In genomic region chr1:180777289-180777659, GRCm38 (mm10) we compare ENCODE assay signal across 7 mouse cellular contexts. TPM values are rescaled to one million over a fixed set of nuclear protein-coding genes. Genes with fewer than 3 reads are reported as not detected.
DNase-seq lines count a peak whose midpoint lies in the region; ATAC-seq and TF ChIP-seq lines count a peak whose summit lies in the region.

No protein-coding gene starts in this region.

- H3K4me2 ChIP-seq in lung, postnatal 0 days (replicated peaks; ENCODE audit: low read depth, low read length): peak overlapping the region; percentile 87
- H3K4me2 ChIP-seq in forebrain, embryonic 12.5 days: peak overlapping the region; percentile 95
- H3K4me2 ChIP-seq in liver, embryonic 11.5 days: peak overlapping the region; percentile 97
- peak overlapping the region; percentile 89 for H3K4me2 ChIP-seq in stomach, embryonic 15.5 days

- ATAC-seq in lung, postnatal 0 days: peak; percentile 21
- ATAC-seq in forebrain, embryonic 12.5 days (ENCODE audit: low FRiP score): no peak
- no peak; the same call in 1 of the 2 replicates for ATAC-seq in liver, embryonic 11.5 days (replicated peaks; ENCODE audit: low FRiP score)
- ATAC-seq in stomach, embryonic 15.5 days (ENCODE audit: insufficient read depth, low FRiP score, low read depth): peak; percentile 3; the same call in 1 of the 2 replicates

- peak overlapping the region; percentile 68 for H3K4me3 ChIP-seq in lung, postnatal 0 days (ENCODE audit: low read depth, low read length)
- peak overlapping the region; percentile 56 for H3K4me3 ChIP-seq in forebrain, embryonic 12.5 days (replicated peaks)
- peak overlapping the region; percentile 67 for H3K4me3 ChIP-seq in liver, embryonic 11.5 days (ENCODE audit: low read depth, low read length)
- H3K4me3 ChIP-seq in stomach, embryonic 15.5 days (replicated peaks): peak overlapping the region; percentile 62

- TF ChIP-seq CTCF in lung, postnatal 0 days (IDR thresholded peaks at IDR 0.05): no peak

- H3K27ac ChIP-seq in lung, postnatal 0 days (ENCODE audit: low read length): peak overlapping the region; percentile 98
- H3K27ac ChIP-seq in forebrain, embryonic 12.5 days: peak overlapping the region; percentile 86
- H3K27ac ChIP-seq in liver, embryonic 11.5 days (ENCODE audit: low read depth, low read length): peak overlapping the region; percentile 91
- H3K27ac ChIP-seq in stomach, embryonic 15.5 days: peak overlapping the region; percentile 98

- no peak for TF ChIP-seq EP300 in lung, postnatal 0 days (IDR thresholded peaks at IDR 0.05)

- no peak for DNase-seq in lung, postnatal 0 days (ENCODE audit: low spot score)
- no peak for DNase-seq in lung, postnatal 25 days (ENCODE audit: low spot score)
- DNase-seq in liver, embryonic 11.5 days (ENCODE audit: low spot score): no peak
- no peak for DNase-seq in layer of hippocampus, postnatal 25 days (ENCODE audit: extremely low spot score in 1 of 2, low spot score in 1 of 2)
- no peak for DNase-seq in frontal cortex, postnatal 14 days (ENCODE audit: low spot score in 2 of 2)

- no peaks in the 10 kb centered on the region for H3K36me3 ChIP-seq in lung, postnatal 0 days (ENCODE audit: insufficient read depth, low read length)
- no peaks in the 10 kb centered on the region for H3K36me3 ChIP-seq in forebrain, embryonic 12.5 days (replicated peaks)
- no peaks in the 10 kb centered on the region for H3K36me3 ChIP-seq in liver, embryonic 11.5 days (ENCODE audit: control insufficient read depth, insufficient read depth, low read length)
- no peaks in the 10 kb centered on the region for H3K36me3 ChIP-seq in stomach, embryonic 15.5 days

- 7% methylated on average over 10 of the region's 10 CpGs for WGBS in lung, postnatal 0 days
- WGBS in forebrain, embryonic 12.5 days: 10% methylated on average over 10 of the region's 10 CpGs
- 7% methylated on average over 10 of the region's 10 CpGs for WGBS in liver, embryonic 11.5 days
- 3% methylated on average over 10 of the region's 10 CpGs for WGBS in stomach, embryonic 15.5 days

- peak overlapping the region; percentile 87 for H3K9ac ChIP-seq in lung, postnatal 0 days (replicated peaks; ENCODE audit: low read depth)
- peak overlapping the region; percentile 68 for H3K9ac ChIP-seq in forebrain, embryonic 12.5 days
- H3K9ac ChIP-seq in liver, embryonic 11.5 days (ENCODE audit: low read depth, low read length): peak overlapping the region; percentile 86
- H3K9ac ChIP-seq in stomach, embryonic 15.5 days: peak overlapping the region; percentile 11; the same call in 1 of the 2 replicates

- H3K4me1 ChIP-seq in lung, postnatal 0 days (ENCODE audit: insufficient read depth, low read depth, low read length): peaks cover 7% of the 10 kb centered on the region; the same call in 1 of the 2 replicates
- H3K4me1 ChIP-seq in forebrain, embryonic 12.5 days: peaks cover 24% of the 10 kb centered on the region
- peaks cover 6% of the 10 kb centered on the region; the same call in 1 of the 2 replicates for H3K4me1 ChIP-seq in liver, embryonic 11.5 days (replicated peaks; ENCODE audit: control insufficient read depth, insufficient read depth, low read length)
- peaks cover 18% of the 10 kb centered on the region for H3K4me1 ChIP-seq in stomach, embryonic 15.5 days

- no peaks in the 10 kb centered on the region for H3K27me3 ChIP-seq in lung, postnatal 0 days (replicated peaks; ENCODE audit: insufficient read depth, low read length)
- 0 out of 2 replicates have a peak, but pooled peaks cover 8% of the 10 kb centered on the region for H3K27me3 ChIP-seq in forebrain, embryonic 12.5 days
- no peaks in the 10 kb centered on the region for H3K27me3 ChIP-seq in liver, embryonic 11.5 days (replicated peaks; ENCODE audit: control insufficient read depth, insufficient read depth, low read length)
- H3K27me3 ChIP-seq in stomach, embryonic 15.5 days (replicated peaks): no peaks in the 10 kb centered on the region

- no peaks in the 10 kb centered on the region for H3K9me3 ChIP-seq in lung, postnatal 0 days (ENCODE audit: low read length)
- 0 out of 2 replicates have a peak, but pooled peaks cover 4% of the 10 kb centered on the region for H3K9me3 ChIP-seq in forebrain, embryonic 12.5 days
- H3K9me3 ChIP-seq in liver, embryonic 11.5 days (ENCODE audit: control insufficient read depth, low read length): peaks cover 4% of the 10 kb centered on the region; the same call in 1 of the 2 replicates
- H3K9me3 ChIP-seq in stomach, embryonic 15.5 days: no peaks in the 10 kb centered on the region

RNA-seq across cellular contexts. Expression of gene H3f3a, which starts 36.5 kb away (rescaled TPM):
- polyA plus RNA-seq in lung, postnatal 0 days (2015; fragmentation: Nextera tagmentation; extraction: Ambion mirVana): 1,774 and 1,827 TPM in 2 replicates
- polyA plus RNA-seq in forebrain, embryonic 12.5 days (2016; fragmentation: Nextera tagmentation; extraction: Ambion mirVana): 3,507 and 3,679 TPM in 2 replicates
- polyA plus RNA-seq in liver, embryonic 11.5 days (2014; fragmentation: Nextera tagmentation; extraction: Ambion mirVana): 1,897 and 1,996 TPM in 2 replicates
- polyA plus RNA-seq in stomach, embryonic 15.5 days (2015; fragmentation: Nextera tagmentation; extraction: Ambion mirVana): 1,924 and 2,089 TPM in 2 replicates
- 100 to 1,000 TPM; 388 to 399 TPM for total RNA-seq in layer of hippocampus, postnatal 25 days (2021)

RNA-seq across cellular contexts. Expression of gene Acbd3, which starts 51.4 kb away (rescaled TPM):
- 17.0 and 18.5 TPM in 2 replicates for polyA plus RNA-seq in lung, postnatal 0 days (2015; fragmentation: Nextera tagmentation; extraction: Ambion mirVana)
- 22.5 and 23.7 TPM in 2 replicates for polyA plus RNA-seq in forebrain, embryonic 12.5 days (2016; fragmentation: Nextera tagmentation; extraction: Ambion mirVana)
- polyA plus RNA-seq in liver, embryonic 11.5 days (2014; fragmentation: Nextera tagmentation; extraction: Ambion mirVana): 17.5 and 18.4 TPM in 2 replicates
- polyA plus RNA-seq in stomach, embryonic 15.5 days (2015; fragmentation: Nextera tagmentation; extraction: Ambion mirVana): 23.7 and 23.9 TPM in 2 replicates
- 10 to 100 TPM; 32.7 to 34.9 TPM for total RNA-seq in layer of hippocampus, postnatal 25 days (2021)

Comparison
In these comparisons a context has a peak if more than half of its experiments do, and no peak if none do; other contexts are left out.
1. ATAC-seq: peak in lung, postnatal 0 days (single experiment) and stomach, embryonic 15.5 days (single experiment); none in forebrain, embryonic 12.5 days (single experiment) and liver, embryonic 11.5 days (single experiment).
2. H3K9ac ChIP-seq: peak in every context shown above with its lines; median percentile 87 in lung, postnatal 0 days; 86 in liver, embryonic 11.5 days; 68 in forebrain, embryonic 12.5 days; 11 in stomach, embryonic 15.5 days.
3. Peak in every context shown above with its lines, with median percentiles within 50 percentile points of each other: H3K27ac ChIP-seq, H3K4me2 ChIP-seq and H3K4me3 ChIP-seq.